Comparison of ENCODE assay signal across 25 mouse cellular contexts in the genomic region with DNA sequence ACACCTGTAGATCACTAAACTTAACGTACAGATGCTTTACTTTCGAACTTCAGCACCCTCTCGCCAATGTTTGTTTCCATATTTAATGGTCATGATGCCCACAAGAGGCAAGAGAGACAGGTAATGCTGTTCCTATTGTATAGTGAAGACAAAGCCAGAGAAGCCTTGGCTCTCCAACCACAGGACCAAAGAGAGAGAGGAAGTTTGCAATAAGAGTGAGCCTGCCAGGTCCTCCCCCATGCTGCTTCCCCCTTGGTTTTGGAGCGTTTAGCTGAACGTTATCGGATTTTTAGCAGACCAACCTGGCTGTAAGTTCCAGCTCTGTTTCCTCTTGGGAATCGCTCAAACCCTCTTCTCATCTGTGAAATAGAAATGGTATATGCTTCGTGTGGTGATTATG.
"Had no signal": no experiment of that assay in that cellular context is flagged by ENCODE, and none has a peak within 500 bp of the region (broad histone marks: within the 10 kb centered on the region; RNA-seq: fewer than 3 reads in every experiment).

No protein-coding gene starts in this region.

- H3K4me1 ChIP-seq: hindbrain, embryonic 15.5 days; kidney, embryonic 15.5 days; liver, embryonic 13.5 days had no signal

- ATAC-seq: hindbrain, postnatal 0 days; intestine, embryonic 16.5 days had no signal

- H3K36me3 ChIP-seq: heart, embryonic 10.5 days; heart, embryonic 12.5 days; hindbrain, embryonic 13.5 days; hindbrain, embryonic 15.5 days; kidney, embryonic 15.5 days; limb, embryonic 10.5 days; limb, embryonic 12.5 days; liver, embryonic 13.5 days had no signal

- H3K4me3 ChIP-seq: gastrocnemius, adult 2 months; heart, embryonic 10.5 days; heart, embryonic 12.5 days; hindbrain, embryonic 13.5 days; hindbrain, embryonic 15.5 days; kidney, embryonic 15.5 days; limb, embryonic 10.5 days; limb, embryonic 12.5 days; liver, embryonic 13.5 days had no signal

- H3K27me3 ChIP-seq: heart, embryonic 12.5 days; hindbrain, embryonic 13.5 days; hindbrain, embryonic 15.5 days; kidney, embryonic 15.5 days; liver, embryonic 13.5 days had no signal

- DNase-seq: gastrocnemius, adult 2 months; gastrocnemius, postnatal 10 days; gastrocnemius, postnatal 25 days; heart, postnatal 10 days; heart, postnatal 4 days; kidney, adult 11 months; kidney, adult 2 months; kidney, adult 9 months; kidney, postnatal 14 days; kidney, postnatal 36 days; layer of hippocampus, adult 9-11 months; layer of hippocampus, postnatal 36 days; liver; liver, embryonic 13.5 days had no signal

- H3K9ac ChIP-seq: heart, embryonic 12.5 days; hindbrain, embryonic 13.5 days; hindbrain, embryonic 15.5 days; kidney, embryonic 15.5 days; limb, embryonic 12.5 days; liver, embryonic 13.5 days had no signal

- H3K27ac ChIP-seq: gastrocnemius, adult 2 months; heart, embryonic 10.5 days; hindbrain, embryonic 13.5 days; hindbrain, embryonic 15.5 days; hindbrain, postnatal 0 days; kidney, embryonic 15.5 days; kidney, postnatal 0 days; limb, embryonic 10.5 days; limb, embryonic 12.5 days; liver, embryonic 13.5 days had no signal

- H3K4me2 ChIP-seq: heart, embryonic 12.5 days; hindbrain, embryonic 13.5 days; hindbrain, embryonic 15.5 days; kidney, embryonic 15.5 days; limb, embryonic 12.5 days; liver, embryonic 11.5 days; liver, embryonic 13.5 days had no signal

- H3K9me3 ChIP-seq: heart, embryonic 10.5 days; heart, embryonic 12.5 days; hindbrain, embryonic 13.5 days; hindbrain, embryonic 15.5 days; kidney, embryonic 15.5 days; limb, embryonic 10.5 days; limb, embryonic 12.5 days; liver, embryonic 13.5 days had no signal
